25 mouse cellular contexts compared by ENCODE assay signal in the genomic region with DNA sequence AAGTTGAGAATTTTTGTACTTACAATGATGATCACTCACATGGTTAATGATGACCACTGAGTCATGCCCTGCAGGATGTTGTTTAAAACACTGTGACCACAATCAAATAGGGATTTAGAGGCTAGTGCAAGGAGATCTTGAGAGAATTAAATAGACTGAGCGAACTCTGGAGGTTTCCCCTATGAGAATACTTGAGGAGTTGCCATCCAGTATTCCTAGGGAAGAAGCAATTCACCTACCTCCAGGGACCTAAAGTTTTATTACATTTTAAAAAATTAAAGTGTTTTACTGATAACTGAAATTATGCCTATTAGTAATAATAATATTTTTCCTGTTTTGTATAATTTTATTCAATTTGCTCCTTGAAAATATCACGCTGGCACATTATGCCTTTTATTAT. TPM values are rescaled to one million over a fixed set of nuclear protein-coding genes. Genes with fewer than 3 reads are reported as not detected.
"Had no signal": no experiment of that assay in that cellular context is flagged by ENCODE, and none has a peak within 500 bp of the region (broad histone marks: within the 10 kb centered on the region; RNA-seq: fewer than 3 reads in every experiment).

A gene (minus strand): TSS at position 101 of the 400 bp plus-strand sequence.

- H3K9ac ChIP-seq: neural tube, embryonic 13.5 days; neural tube, embryonic 15.5 days; stomach, embryonic 15.5 days had no signal

- H3K27ac ChIP-seq: neural tube, embryonic 13.5 days; neural tube, embryonic 15.5 days; stomach, embryonic 15.5 days; stomach, postnatal 0 days had no signal

- DNase-seq: retina, postnatal 1 day; right cerebral cortex, adult 18-20 months; right cerebral cortex, postnatal 14 days; right cerebral cortex, postnatal 25 days; right cerebral cortex, postnatal 4 days; spleen, adult 18-20 months; thymus, adult 18-20 months; thymus, adult 2 months; thymus, postnatal 14 days; thymus, postnatal 25 days; thymus, postnatal 36 days; thymus, postnatal 4 days had no signal

- H3K9me3 ChIP-seq: stomach, embryonic 15.5 days had no signal

- H3K4me2 ChIP-seq: neural tube, embryonic 13.5 days; neural tube, embryonic 15.5 days; stomach, embryonic 15.5 days had no signal

- H3K36me3 ChIP-seq: neural tube, embryonic 13.5 days; neural tube, embryonic 15.5 days; stomach, embryonic 15.5 days had no signal

- H3K4me1 ChIP-seq: neural tube, embryonic 13.5 days; neural tube, embryonic 15.5 days; stomach, embryonic 15.5 days had no signal

- H3K4me3 ChIP-seq: neural tube, embryonic 13.5 days; neural tube, embryonic 15.5 days; stomach, embryonic 15.5 days had no signal

- H3K27me3 ChIP-seq: neural tube, embryonic 13.5 days; neural tube, embryonic 15.5 days; stomach, embryonic 15.5 days had no signal

RNA-seq across cellular contexts. Expression of the gene that starts here (rescaled TPM):
- total RNA-seq: neutrophil, adult 5-6 weeks had no signal
- polyA plus RNA-seq: neural tube, embryonic 13.5 days; neural tube, embryonic 14.5 days; neural tube, embryonic 15.5 days; small intestine, adult 2 months; spleen, adult 2 months; stomach, embryonic 14.5 days; stomach, embryonic 15.5 days; stomach, embryonic 16.5 days; stomach, postnatal 0 days; testis, adult 2 months; thymus, adult 2 months; thymus, postnatal 0 days; urinary bladder, adult 2 months had no signal
